Mouse (Mus musculus) forebrain, embryonic 14.5 days (tissue): Measurements from ENCODE around the gene Golga4. TPM values are rescaled to one million over a fixed set of nuclear protein-coding genes. Genes with fewer than 3 reads are reported as not detected.

Source experiments
- ATAC-seq: fragments of 200-750 bp; cut with Nextera tagmentation; 2 replicates; pipeline ENCODE4 v1.8.0; 2017; ENCODE audit warnings: mild to moderate bottlenecking, moderate library complexity
- DNase-seq: peaks from one replicate; pipeline ENCODE4 v3.0.0-alpha.2; 2015; ENCODE audit warnings: low spot score
- H3K27ac ChIP-seq: fragments of 300-500 bp; sonication (generic); 2 replicates; pipeline ENCODE4 v1.5.1; 2014; ENCODE audit warnings: low read depth, mild to moderate bottlenecking, control low read depth, low read length, moderate library complexity
- H3K27me3 ChIP-seq: fragments of 300-500 bp; sonication (generic); replicated peaks from 2 replicates; pipeline ENCODE4 v1.6.1; 2014; ENCODE audit warnings: low read length, control low read depth, mixed read lengths; ENCODE audit not compliant: control insufficient read depth, insufficient read depth
- H3K36me3 ChIP-seq: fragments of 300-500 bp; sonication (generic); 2 replicates; pipeline ENCODE4 v1.6.1; 2014; ENCODE audit warnings: low read length, control low read depth; ENCODE audit not compliant: control insufficient read depth, insufficient read depth
- H3K4me1 ChIP-seq: fragments of 300-500 bp; sonication (generic); 2 replicates; pipeline ENCODE4 v1.6.1; 2014; ENCODE audit warnings: antibody characterized with exemption, low read length, control low read depth; ENCODE audit not compliant: control insufficient read depth, insufficient read depth
- H3K4me2 ChIP-seq: fragments of 300-500 bp; sonication (generic); 2 replicates; pipeline ENCODE4 v1.6.1; 2014; ENCODE audit warnings: mild to moderate bottlenecking, control low read depth, low read length
- H3K4me3 ChIP-seq: fragments of 300-500 bp; sonication (generic); 2 replicates; pipeline ENCODE4 v1.5.1; 2014; ENCODE audit warnings: low read depth, low read length, control low read depth
- H3K9ac ChIP-seq: fragments of 300-500 bp; sonication (generic); 2 replicates; pipeline ENCODE4 v1.6.1; 2014; ENCODE audit warnings: mild to moderate bottlenecking, low read length, control low read depth, moderate library complexity
- H3K9me3 ChIP-seq: fragments of 300-500 bp; sonication (generic); replicated peaks from 2 replicates; pipeline ENCODE4 v1.6.1; 2016; ENCODE audit warnings: low read length, control low read depth, mixed read lengths; ENCODE audit not compliant: control insufficient read depth
- WGBS: fragments of 180-500 bp; shearing (Covaris S2); extraction: QIAGEN DNeasy Blood & Tissue Kit; methylation state at CpG from one replicate; pipeline ENCODE4 v1.1.7; 2014; 5-methylcytosine and 5-hydroxymethylcytosine counted together
- polyA plus RNA-seq: library from polyadenylated mRNA; unstranded; fragments of >200 nt; fragmentation: Nextera tagmentation; extraction: Ambion mirVana; gene quantifications from 2 replicates; pipeline ENCODE4 v1.2.1, GENCODE M21; 2014

The Golga4 gene
- polyA plus RNA-seq, 1 experiment from 2014 or later, result 28.5 TPM

GRCm38 (mm10) chr9:118582757-118583156 is 76.7 kb downstream of the Golga4 start:
- H3K4me2 ChIP-seq, result no peak overlapping the region
- H3K27ac ChIP-seq, result no peak overlapping the region
- H3K4me1 ChIP-seq, result no peaks in the 10 kb centered on the region
- H3K4me3 ChIP-seq, result no peak overlapping the region
- H3K36me3 ChIP-seq, result peaks cover 39% of the 10 kb centered on the region
- DNase-seq (no peak), ATAC-seq (no peak)
- H3K9ac ChIP-seq, result no peak overlapping the region
- 87% methylated on average over 6 of the region's 6 CpGs for WGBS
- no peaks in the 10 kb centered on the region for H3K9me3 ChIP-seq
- H3K27me3 ChIP-seq, result no peaks in the 10 kb centered on the region

- DNase-seq (no peak), ATAC-seq (no peak)
- Histone ChIP-seq H3K9ac (no peak overlapping the region), H3K27ac (no peak overlapping the region), H3K4me2 (no peak overlapping the region), H3K27me3 (no peaks in the 10 kb centered on the region), H3K36me3 (peaks cover 29% of the 10 kb centered on the region), H3K4me3 (no peak overlapping the region), H3K9me3 (no peaks in the 10 kb centered on the region), H3K4me1 (no peaks in the 10 kb centered on the region)
- WGBS, result 79% methylated on average over 1 of the region's 1 CpGs
Measured at GRCm38 (mm10) chr9:118584838-118585237, 78.8 kb downstream of the Golga4 start.

- Histone ChIP-seq H3K9me3 (no peaks in the 10 kb centered on the region), H3K36me3 (peaks cover 26% of the 10 kb centered on the region), H3K27ac (no peak overlapping the region), H3K4me3 (no peak overlapping the region), H3K4me1 (no peaks in the 10 kb centered on the region), H3K9ac (no peak overlapping the region), H3K4me2 (no peak overlapping the region), H3K27me3 (no peaks in the 10 kb centered on the region)
- WGBS, result 89% methylated on average over 6 of the region's 6 CpGs
- ATAC-seq (no peak), DNase-seq (no peak)
Measured at GRCm38 (mm10) chr9:118585998-118586397, 79.9 kb downstream of the Golga4 start.

- Histone ChIP-seq H3K27me3 (no peaks in the 10 kb centered on the region), H3K36me3 (peaks cover 18% of the 10 kb centered on the region), H3K9ac (no peak overlapping the region), H3K27ac (no peak overlapping the region), H3K4me1 (no peaks in the 10 kb centered on the region), H3K9me3 (no peaks in the 10 kb centered on the region), H3K4me3 (no peak overlapping the region), H3K4me2 (no peak overlapping the region)
- WGBS, result 79% methylated on average over 4 of the region's 4 CpGs
- no peak for DNase-seq
- ATAC-seq, result no peak
Measured at GRCm38 (mm10) chr9:118587115-118587514, 81.0 kb downstream of the Golga4 start.

GRCm38 (mm10) chr9:118589249-118589648 is 83.2 kb downstream of the Golga4 start:
- WGBS, result 48% methylated on average over 3 of the region's 3 CpGs
- no peak overlapping the region for H3K9ac ChIP-seq
- H3K4me2 ChIP-seq, result no peak overlapping the region
- H3K27me3 ChIP-seq, result no peaks in the 10 kb centered on the region
- DNase-seq, result peak; percentile 59
- no peak overlapping the region for H3K4me3 ChIP-seq
- no peaks in the 10 kb centered on the region for H3K9me3 ChIP-seq
- no peak overlapping the region for H3K27ac ChIP-seq
- H3K4me1 ChIP-seq, result no peaks in the 10 kb centered on the region
- 0 out of 2 replicates have a peak, but pooled peaks cover 3% of the 10 kb centered on the region for H3K36me3 ChIP-seq
- no peak for ATAC-seq

- Histone ChIP-seq H3K4me1 (no peaks in the 10 kb centered on the region), H3K9me3 (no peaks in the 10 kb centered on the region), H3K36me3 (0 out of 2 replicates have a peak, but pooled peaks cover 1% of the 10 kb centered on the region), H3K27ac (0 out of 2 replicates have a peak overlapping the region, but pooled peaks have one; percentile 27), H3K4me2 (no peak overlapping the region), H3K27me3 (no peaks in the 10 kb centered on the region), H3K9ac (no peak overlapping the region), H3K4me3 (no peak overlapping the region)
- ATAC-seq (0 out of 2 replicates have a peak, but pooled peaks have one; percentile 34), DNase-seq (peak; percentile 57)
- WGBS, result 47% methylated on average over 7 of the region's 7 CpGs
Measured at GRCm38 (mm10) chr9:118590230-118590629, 84.2 kb downstream of the Golga4 start.

- H3K36me3 ChIP-seq, result no peaks in the 10 kb centered on the region
- no peaks in the 10 kb centered on the region for H3K4me1 ChIP-seq
- no peak overlapping the region for H3K4me3 ChIP-seq
- H3K4me2 ChIP-seq, result no peak overlapping the region
- H3K27ac ChIP-seq, result no peak overlapping the region
- 85% methylated on average over 6 of the region's 6 CpGs for WGBS
- no peak overlapping the region for H3K9ac ChIP-seq
- no peaks in the 10 kb centered on the region for H3K9me3 ChIP-seq
- no peak for DNase-seq
- ATAC-seq, result no peak
- no peaks in the 10 kb centered on the region for H3K27me3 ChIP-seq
Measured at GRCm38 (mm10) chr9:118591633-118592032, 85.6 kb downstream of the Golga4 start.

GRCm38 (mm10) chr9:118592585-118593249 is 86.7 kb downstream of the Golga4 start:
- H3K36me3 ChIP-seq, result no peaks in the 10 kb centered on the region
- 49% methylated on average over 13 of the region's 13 CpGs for whole genome bisulfite sequencing
- H3K27me3 ChIP-seq, result no peaks in the 10 kb centered on the region
- H3K4me1 ChIP-seq, result no peaks in the 10 kb centered on the region
- DNase-seq (no peak), ATAC-seq (no peak; the same call in 1 of the 2 replicates)
- H3K9me3 ChIP-seq, result no peaks in the 10 kb centered on the region
- H3K9ac ChIP-seq, result no peak overlapping the region
- no peak overlapping the region for H3K4me3 ChIP-seq
- no peak overlapping the region for H3K27ac ChIP-seq
- H3K4me2 ChIP-seq, result no peak overlapping the region

GRCm38 (mm10) chr9:118593443-118593842 is 87.4 kb downstream of the Golga4 start:
- Histone ChIP-seq H3K27me3 (no peaks in the 10 kb centered on the region), H3K4me1 (no peaks in the 10 kb centered on the region), H3K9ac (no peak overlapping the region), H3K9me3 (no peaks in the 10 kb centered on the region), H3K4me3 (no peak overlapping the region), H3K27ac (no peak overlapping the region), H3K36me3 (no peaks in the 10 kb centered on the region), H3K4me2 (no peak overlapping the region)
- ATAC-seq (no peak), DNase-seq (no peak)
- 91% methylated on average over 8 of the region's 8 CpGs for WGBS
